Mouse (Mus musculus) stomach, postnatal 0 days (tissue): ENCODE data around the gene Fbxw2.
"Not testable (repeated sequence)": the region's sequence is repeated elsewhere in the genome, so short reads cannot be mapped to it uniquely, and the experiment has no call there.

Source experiments
- CTCF ChIP-seq: IDR thresholded peaks from 2 replicates; pipeline ENCODE4 v1.5.1; 2016; ENCODE audit warnings: antibody characterized with exemption, low read depth, mild to moderate bottlenecking, moderate library complexity
- EP300 ChIP-seq: optimal IDR thresholded peaks from 2 replicates; pipeline ENCODE3; 2016; ENCODE audit warnings: antibody characterized with exemption

DNA sequence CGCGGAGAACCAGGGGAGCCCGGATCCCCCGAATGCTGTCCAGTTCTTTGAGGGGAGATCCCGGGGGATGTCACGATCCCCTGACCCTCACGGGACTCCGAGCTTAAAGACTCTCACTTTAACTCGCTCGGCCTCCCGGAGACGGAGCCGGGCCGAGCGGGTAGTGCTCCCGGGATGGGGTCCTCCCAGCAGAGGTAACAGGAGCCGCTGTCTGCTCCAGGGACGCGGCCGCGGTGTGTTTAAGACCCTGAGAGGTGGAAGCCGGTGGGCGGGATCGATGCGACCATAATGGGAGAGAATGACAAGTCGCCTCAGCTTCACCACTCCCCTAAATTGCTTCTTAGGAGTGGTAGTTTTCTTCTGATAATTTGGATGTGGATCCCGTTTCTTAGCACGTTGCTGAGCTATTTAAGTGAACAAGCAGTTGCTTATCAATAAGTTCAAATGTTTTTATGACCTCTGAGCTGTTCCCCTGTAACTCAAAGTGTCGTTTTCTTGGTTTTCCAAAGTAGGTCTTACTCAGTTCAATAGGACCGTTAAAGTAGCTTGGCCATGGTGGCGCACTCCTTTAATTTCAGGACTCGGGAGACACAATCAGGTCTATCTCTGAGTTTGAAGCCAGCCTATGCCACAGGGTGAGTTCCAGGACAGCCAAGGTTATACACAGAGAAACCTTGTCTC lies 23.4 kb downstream of the Fbxw2 start:
- not testable (repeated sequence) for TF ChIP-seq CTCF, EP300
